Mouse (Mus musculus): ENCODE results near the gene Gm4131.

The Gm4131 gene

GRCm38 (mm10) chr14:62555309-62555829 lies 11.4 kb downstream of the Gm4131 start, which contains the start of gene Fam124a:
Gene Fam124a, plus strand, starts transcription at chr14:62555737.
- ChIA-PET CTCF (interaction anchor here in 2 of 4 experiments (0.6 to 0.7 kb wide), 2 partner anchors 317 to 417 kb away, joined by 3 to 4 read pairs; no protein-coding TSS in a partner anchor), POLR2A (interaction anchor here in 2 of 4 experiments (0.6 to 1.2 kb wide), 2 partner anchors 206 to 261 kb away, joined by 4 to 8 read pairs; partner anchors contain the start of gene Ints6 (in 1 of the 2))

- ChIA-PET POLR2A (no interaction called here), CTCF (no interaction called here)
These were observed 12.9 kb downstream of the Gm4131 start for GRCm38 (mm10) chr14:62553786-62554185.

GRCm38 (mm10) chr14:62552771-62553170 lies 13.9 kb downstream of the Gm4131 start:
- ChIA-PET POLR2A (interaction anchor here in 1 of 4 experiments (1.4 kb wide), 1 partner anchor 208 kb away, joined by 5 read pairs; the partner anchor contains the start of gene Ints6), CTCF (interaction anchor here in 2 of 4 experiments (0.6 to 1.3 kb wide), 2 partner anchors 38 to 94 kb away, joined by 3 read pairs; no protein-coding TSS in a partner anchor)

GRCm38 (mm10) chr14:62550121-62550520 lies 16.6 kb downstream of the Gm4131 start:
- ChIA-PET POLR2A (no interaction called here), CTCF (no interaction called here)

- CTCF ChIA-PET = interaction anchor here in 1 of 4 experiments (0.5 kb wide), 1 partner anchor 38 kb away, joined by 4 read pairs; no protein-coding TSS in a partner anchor
- POLR2A ChIA-PET = no interaction called here
These were observed 20.0 kb downstream of the Gm4131 start for GRCm38 (mm10) chr14:62546746-62547145.

- CTCF ChIA-PET = interaction anchor here in 1 of 4 experiments (0.5 kb wide), 1 partner anchor 38 kb away, joined by 4 read pairs; no protein-coding TSS in a partner anchor
- POLR2A ChIA-PET = no interaction called here
These were observed 20.4 kb downstream of the Gm4131 start for GRCm38 (mm10) chr14:62546296-62546695.

GRCm38 (mm10) chr14:62541751-62542150 lies 25.0 kb downstream of the Gm4131 start:
- POLR2A ChIA-PET = no interaction called here
- CTCF ChIA-PET = no interaction called here

- ChIA-PET CTCF (interaction anchor here in 1 of 4 experiments (0.5 kb wide), 1 partner anchor 8 kb away, joined by 9 read pairs; no protein-coding TSS in a partner anchor), POLR2A (no interaction called here)
These were observed 26.9 kb downstream of the Gm4131 start for GRCm38 (mm10) chr14:62539834-62540233.

GRCm38 (mm10) chr14:62536988-62537387 lies 29.7 kb downstream of the Gm4131 start:
- ChIA-PET POLR2A (no interaction called here), CTCF (interaction anchor here in 1 of 4 experiments (0.6 kb wide), 1 partner anchor 332 kb away, joined by 3 read pairs; no protein-coding TSS in a partner anchor)

GRCm38 (mm10) chr14:62536127-62536526 lies 30.6 kb downstream of the Gm4131 start:
- CTCF ChIA-PET = no interaction called here
- POLR2A ChIA-PET = no interaction called here

- POLR2A ChIA-PET = no interaction called here
- CTCF ChIA-PET = no interaction called here
These were observed 35.8 kb downstream of the Gm4131 start for GRCm38 (mm10) chr14:62530951-62531350.

- POLR2A ChIA-PET = no interaction called here
- CTCF ChIA-PET = interaction anchor here in 1 of 4 experiments (1.8 kb wide), 1 partner anchor 21 kb away, joined by 6 read pairs; no protein-coding TSS in a partner anchor
These were observed 53.9 kb downstream of the Gm4131 start for GRCm38 (mm10) chr14:62512845-62513244.

GRCm38 (mm10) chr14:62509350-62509749 lies 57.4 kb downstream of the Gm4131 start:
- CTCF ChIA-PET = no interaction called here

GRCm38 (mm10) chr14:62506261-62506660 lies 60.5 kb downstream of the Gm4131 start:
- ChIA-PET CTCF (no interaction called here), POLR2A (no interaction called here)

More at GRCm38 (mm10) chr14:62509350-62509749, 57.4 kb downstream of the Gm4131 start:
- POLR2A ChIA-PET = no interaction called here

- ChIA-PET POLR2A (no interaction called here), CTCF (no interaction called here)
These were observed 69.3 kb downstream of the Gm4131 start for GRCm38 (mm10) chr14:62497391-62497790.

GRCm38 (mm10) chr14:62496501-62496900 lies 70.2 kb downstream of the Gm4131 start:
- ChIA-PET POLR2A (no interaction called here), CTCF (interaction anchor here in 2 of 4 experiments (0.6 kb wide), 2 partner anchors 21 to 533 kb away, joined by 4 read pairs; no protein-coding TSS in a partner anchor)

- POLR2A ChIA-PET = no interaction called here
- CTCF ChIA-PET = interaction anchor here in 2 of 4 experiments (0.8 to 1.7 kb wide), 2 partner anchors 51 to 104 kb away, joined by 4 to 5 read pairs; no protein-coding TSS in a partner anchor
These were observed 73.3 kb downstream of the Gm4131 start for GRCm38 (mm10) chr14:62493456-62493855.

- CTCF ChIA-PET = interaction anchor here (0.6 to 2.1 kb wide), 53 partner anchors 9 to 568 kb away, joined by 3 to 23 read pairs (median 4); partner anchors contain the start of gene Wdfy2 (in 1 of the 4)
- POLR2A ChIA-PET = interaction anchor here in 3 of 4 experiments (0.8 to 1.1 kb wide), 3 partner anchors 153 to 485 kb away, joined by 3 read pairs; no protein-coding TSS in a partner anchor
These were observed 74.4 kb downstream of the Gm4131 start for GRCm38 (mm10) chr14:62492196-62492850.

- POLR2A ChIA-PET = interaction anchor here in 1 of 4 experiments (0.9 kb wide), 1 partner anchor 379 kb away, joined by 4 read pairs; no protein-coding TSS in a partner anchor
- CTCF ChIA-PET = no interaction called here
These were observed 78.5 kb downstream of the Gm4131 start for GRCm38 (mm10) chr14:62488270-62488669.

GRCm38 (mm10) chr14:62481381-62481780 lies 85.3 kb downstream of the Gm4131 start:
- ChIA-PET POLR2A (interaction anchor here in 1 of 4 experiments (0.8 to 1.2 kb wide), 2 partner anchors 11 to 21 kb away, joined by 3 to 4 read pairs; no protein-coding TSS in a partner anchor), CTCF (interaction anchor here in 3 of 4 experiments (0.8 to 1.2 kb wide), 6 partner anchors 11 to 457 kb away, joined by 3 to 5 read pairs (median 4); no protein-coding TSS in a partner anchor)
